Mouse (Mus musculus) stomach, embryonic 14.5 days (tissue): ENCODE results near the gene 4933434E20Rik. TPM values are rescaled to one million over a fixed set of nuclear protein-coding genes. Genes with fewer than 3 reads are reported as not detected.
A peak's percentile ranks its signal among the peaks of the same experiment; 100 is the strongest.

ENCODE experiments used
- ATAC-seq: fragments of 200-750 bp; cut with Nextera tagmentation; 2 replicates; pipeline ENCODE4 v1.8.0; 2017; ENCODE audit warnings: low read depth, moderate TSS enrichment; ENCODE audit not compliant: insufficient number of reproducible peaks, insufficient read depth, low FRiP score
- H3K27ac ChIP-seq: fragments of 300-500 bp; sonication (generic); 2 replicates; pipeline ENCODE4 v1.5.1; 2014; ENCODE audit warnings: mild to moderate bottlenecking, low read length, moderate library complexity, mixed read lengths
- H3K27me3 ChIP-seq: fragments of 300-500 bp; sonication (generic); 2 replicates; pipeline ENCODE4 v1.6.1; 2014; ENCODE audit warnings: low read length, control low read depth, mixed read lengths; ENCODE audit not compliant: control insufficient read depth, insufficient read depth
- H3K36me3 ChIP-seq: fragments of 300-500 bp; sonication (generic); 2 replicates; pipeline ENCODE4 v1.6.1; 2014; ENCODE audit warnings: mild to moderate bottlenecking, control low read depth, low read length, moderate library complexity, mixed read lengths; ENCODE audit not compliant: control insufficient read depth, insufficient read depth
- H3K4me1 ChIP-seq: fragments of 300-500 bp; sonication (generic); 2 replicates; pipeline ENCODE4 v1.6.1; 2014; ENCODE audit warnings: low read length, control low read depth, mixed read lengths; ENCODE audit not compliant: control insufficient read depth, insufficient read depth
- H3K4me2 ChIP-seq: fragments of 300-500 bp; sonication (generic); replicated peaks from 2 replicates; pipeline ENCODE4 v1.6.1; 2014; ENCODE audit warnings: low read depth, low read length, control low read depth
- H3K4me3 ChIP-seq: fragments of 300-500 bp; sonication (generic); 2 replicates; pipeline ENCODE4 v1.5.1; 2014; ENCODE audit warnings: low read depth, low read length, control low read depth
- H3K9ac ChIP-seq: fragments of 300-500 bp; sonication (generic); replicated peaks from 2 replicates; pipeline ENCODE4 v1.6.1; 2014; ENCODE audit warnings: low read depth, mild to moderate bottlenecking, control low read depth, low read length, moderate library complexity, mixed read lengths
- H3K9me3 ChIP-seq: fragments of 300-500 bp; sonication (generic); 2 replicates; pipeline ENCODE4 v1.6.1; 2016; ENCODE audit warnings: low read depth, low read length, control low read depth; ENCODE audit not compliant: control insufficient read depth
- WGBS: fragments of 180-500 bp; shearing (Covaris S2); extraction: QIAGEN DNeasy Blood & Tissue Kit; methylation state at CpG from one replicate; pipeline ENCODE4 v1.1.7; 2014; 5-methylcytosine and 5-hydroxymethylcytosine counted together
- polyA plus RNA-seq: library from polyadenylated mRNA; unstranded; fragments of >200 nt; fragmentation: Nextera tagmentation; extraction: Ambion mirVana; gene quantifications from 2 replicates; pipeline ENCODE4 v1.2.1, GENCODE M21; 2014

Gene 4933434E20Rik
- polyA plus RNA-seq, 1 experiment from 2014 or later = 162 TPM

DNA sequence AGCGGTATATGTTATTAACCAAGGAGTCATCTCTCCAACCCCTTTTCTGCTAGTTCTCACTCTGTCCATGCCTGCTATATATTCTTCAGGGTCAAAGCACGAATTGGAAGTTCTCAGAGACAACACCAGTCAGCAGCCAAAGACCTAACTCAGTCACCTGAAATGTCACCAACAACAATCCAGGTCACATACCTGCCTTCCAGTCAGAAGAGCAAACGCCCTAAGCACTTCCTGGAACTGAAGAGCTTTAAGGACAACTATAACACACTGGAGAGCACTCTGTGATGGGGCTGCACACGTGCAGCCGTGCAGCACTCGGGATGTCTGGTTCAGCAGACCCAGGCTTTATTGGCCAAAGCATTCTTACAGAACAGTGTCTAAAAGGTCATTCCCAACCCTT, 10.1 kb downstream of the 4933434E20Rik start:
- no peak overlapping the region for H3K4me2 ChIP-seq
- no peak overlapping the region for H3K4me3 ChIP-seq
- WGBS = 90% methylated on average over 6 of the region's 6 CpGs
- no peak overlapping the region for H3K27ac ChIP-seq
- no peak overlapping the region for H3K9ac ChIP-seq
- H3K27me3 ChIP-seq = no peaks in the 10 kb centered on the region
- H3K36me3 ChIP-seq = peaks cover 36% of the 10 kb centered on the region
- H3K9me3 ChIP-seq = no peaks in the 10 kb centered on the region
- no peak for ATAC-seq
- H3K4me1 ChIP-seq = no peaks in the 10 kb centered on the region

DNA sequence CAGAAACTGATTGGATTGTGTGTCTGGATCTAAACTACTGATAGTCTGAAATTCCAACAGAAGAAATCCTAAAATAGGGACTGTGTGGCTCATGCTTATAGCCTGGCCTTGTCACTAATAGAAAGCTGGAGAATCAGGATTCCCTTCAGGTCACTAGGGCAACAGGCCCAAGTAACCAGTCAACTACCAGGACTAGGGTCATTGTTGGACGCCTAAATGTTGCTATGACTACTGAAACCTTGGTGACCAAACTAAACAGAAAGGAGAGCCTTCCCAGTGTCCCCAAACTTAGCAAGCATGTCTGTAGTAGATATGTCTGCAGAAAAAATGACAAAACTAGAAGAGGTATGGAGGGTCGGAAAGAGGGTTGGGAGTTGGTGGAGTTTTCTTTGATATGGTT, 11.1 kb downstream of the 4933434E20Rik start:
- Histone ChIP-seq H3K9ac (no peak overlapping the region), H3K27ac (no peak overlapping the region), H3K4me1 (no peaks in the 10 kb centered on the region), H3K36me3 (peaks cover 27% of the 10 kb centered on the region), H3K4me2 (no peak overlapping the region), H3K9me3 (no peaks in the 10 kb centered on the region), H3K27me3 (no peaks in the 10 kb centered on the region), H3K4me3 (no peak overlapping the region)
- ATAC-seq = no peak
- 75% methylated on average over 2 of the region's 2 CpGs for WGBS

- no peaks in the 10 kb centered on the region for H3K27me3 ChIP-seq
- 76% methylated on average over 3 of the region's 3 CpGs for WGBS
- no peak overlapping the region for H3K4me3 ChIP-seq
- H3K27ac ChIP-seq = no peak overlapping the region
- ATAC-seq = no peak
- no peaks in the 10 kb centered on the region for H3K9me3 ChIP-seq
- H3K9ac ChIP-seq = no peak overlapping the region
- H3K4me2 ChIP-seq = no peak overlapping the region
- no peaks in the 10 kb centered on the region for H3K4me1 ChIP-seq
- H3K36me3 ChIP-seq = peaks cover 18% of the 10 kb centered on the region
These were observed 12.9 kb downstream of the 4933434E20Rik start for GRCm38 (mm10) chr3:90064383-90064782.

DNA sequence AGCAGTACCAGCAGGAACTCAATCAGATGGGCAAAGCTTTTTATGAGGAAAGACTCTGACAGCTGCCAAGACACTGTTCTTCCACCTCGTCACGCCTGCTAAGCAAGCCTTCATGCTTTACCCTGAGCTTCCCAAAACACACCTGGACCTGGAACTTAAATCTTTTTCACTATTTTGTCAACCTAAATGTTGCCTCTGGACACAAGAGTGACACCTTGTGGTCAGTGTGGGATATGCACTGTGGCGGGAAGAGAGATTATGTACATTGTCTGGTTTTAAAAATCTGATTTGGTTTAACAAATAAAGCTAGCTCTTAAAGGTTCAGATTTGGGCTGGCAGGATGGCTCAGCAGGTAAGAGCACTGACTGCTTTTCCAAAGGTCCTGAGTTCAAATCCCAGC, 14.1 kb downstream of the 4933434E20Rik start:
- Histone ChIP-seq H3K9me3 (no peaks in the 10 kb centered on the region), H3K36me3 (peaks cover 15% of the 10 kb centered on the region), H3K27me3 (no peaks in the 10 kb centered on the region), H3K4me1 (no peaks in the 10 kb centered on the region), H3K9ac (no peak overlapping the region), H3K27ac (no peak overlapping the region), H3K4me3 (no peak overlapping the region), H3K4me2 (no peak overlapping the region)
- 50% methylated on average over 3 of the region's 3 CpGs for WGBS
- no peak for ATAC-seq

DNA sequence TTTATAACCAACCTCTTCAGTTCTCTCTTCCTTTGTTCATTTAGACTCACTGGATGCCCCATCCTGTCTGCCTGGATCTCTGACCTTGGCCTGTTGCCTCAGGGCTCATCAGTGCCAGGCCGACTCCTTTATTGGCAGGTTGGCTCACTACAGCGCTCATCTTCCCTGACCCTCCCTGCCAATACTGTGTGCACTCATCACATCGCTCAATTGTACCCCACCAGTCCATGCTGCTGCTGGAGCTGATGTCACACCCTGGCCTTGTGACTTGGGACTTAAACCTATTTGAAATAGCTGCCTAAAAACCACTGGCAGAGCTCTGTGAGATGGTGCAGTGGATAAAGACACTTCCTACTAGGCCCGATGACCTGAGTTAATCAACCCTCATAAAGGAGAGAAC, 16.4 kb downstream of the 4933434E20Rik start:
- ATAC-seq = no peak
- peaks cover 1% of the 10 kb centered on the region for H3K36me3 ChIP-seq
- no peak overlapping the region for H3K9ac ChIP-seq
- WGBS = 88% methylated on average over 4 of the region's 4 CpGs
- H3K4me1 ChIP-seq = no peaks in the 10 kb centered on the region
- no peak overlapping the region for H3K4me2 ChIP-seq
- no peaks in the 10 kb centered on the region for H3K9me3 ChIP-seq
- no peaks in the 10 kb centered on the region for H3K27me3 ChIP-seq
- no peak overlapping the region for H3K27ac ChIP-seq
- no peak overlapping the region for H3K4me3 ChIP-seq

DNA sequence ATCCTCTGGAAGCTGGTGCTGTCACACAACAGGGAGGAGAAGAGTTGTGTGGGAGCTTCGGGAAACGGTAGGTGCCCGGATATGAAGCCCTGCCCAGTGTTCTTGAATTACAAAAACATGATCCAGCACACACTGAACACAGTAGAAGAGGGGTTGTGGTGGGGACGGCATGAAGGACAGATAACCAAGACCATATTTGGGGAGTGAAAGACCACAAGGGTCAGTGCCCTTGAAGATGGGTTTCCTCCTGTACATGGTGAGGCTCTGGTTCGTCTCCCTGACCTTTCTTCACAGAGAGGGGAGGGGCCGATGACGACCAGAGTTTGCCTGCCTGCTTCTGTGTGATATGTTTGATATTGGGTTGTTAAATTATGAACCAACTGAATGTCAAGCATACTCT, 18.3 kb downstream of the 4933434E20Rik start:
- 71% methylated on average over 7 of the region's 7 CpGs for WGBS
- no peak for ATAC-seq
- Histone ChIP-seq H3K4me1 (no peaks in the 10 kb centered on the region), H3K9ac (no peak overlapping the region), H3K9me3 (no peaks in the 10 kb centered on the region), H3K36me3 (no peaks in the 10 kb centered on the region), H3K4me2 (no peak overlapping the region), H3K27me3 (no peaks in the 10 kb centered on the region), H3K27ac (no peak overlapping the region), H3K4me3 (no peak overlapping the region)

GRCm38 (mm10) chr3:90072294-90072693, 20.9 kb downstream of the 4933434E20Rik start, which contains the start of gene Tpm3:
Gene Tpm3, plus strand, starts transcription at chr3:90072649.
- H3K27me3 ChIP-seq = no peaks in the 10 kb centered on the region
- H3K4me1 ChIP-seq = peaks cover 6% of the 10 kb centered on the region; the same call in 1 of the 2 replicates
- H3K4me3 ChIP-seq = no peak within 1 kb of the TSS
- H3K4me2 ChIP-seq = no peak within 1 kb of the TSS
- H3K9me3 ChIP-seq = no peaks in the 10 kb centered on the region
- H3K27ac ChIP-seq = no peak within 1 kb of the TSS
- 70% methylated on average over 4 of the region's 4 CpGs for WGBS
- H3K36me3 ChIP-seq = no peaks in the 10 kb centered on the region
- no peak within 1 kb of the TSS for H3K9ac ChIP-seq
- ATAC-seq = no peak

GRCm38 (mm10) chr3:90076921-90077716, 25.7 kb downstream of the 4933434E20Rik start:
- ATAC-seq = no peak
- Histone ChIP-seq H3K4me2 (0 out of 2 replicates have a peak overlapping the region, but pooled peaks have one; percentile 3), H3K4me1 (peaks cover 14% of the 10 kb centered on the region; the same call in 1 of the 2 replicates), H3K4me3 (no peak overlapping the region), H3K9me3 (no peaks in the 10 kb centered on the region), H3K27me3 (no peaks in the 10 kb centered on the region), H3K27ac (no peak overlapping the region), H3K9ac (no peak overlapping the region), H3K36me3 (no peaks in the 10 kb centered on the region; the same call in 1 of the 2 replicates)
- WGBS = 14% methylated on average over 5 of the region's 5 CpGs
